Mouse (Mus musculus) MEL (cell line): ENCODE results near the gene Lrrc73. TPM values are rescaled to one million over a fixed set of nuclear protein-coding genes. Genes with fewer than 3 reads are reported as not detected.
A peak's percentile ranks its signal among the peaks of the same experiment; 100 is the strongest.

Experiments
- DNase-seq: peaks from one replicate; pipeline ENCODE4 v3.0.0; 2011; ENCODE audit warnings: low read depth, low spot score
- H3K27ac ChIP-seq: 2 replicates; pipeline ENCODE4 v1.5.1; 2012; ENCODE audit warnings: low read depth, mild to moderate bottlenecking, control low read depth, low read length, moderate library complexity; ENCODE audit not compliant: control insufficient read depth
- H3K27me3 ChIP-seq, 2 experiments: fragments of 150-350 bp in 1 of 2; sonication (generic) in 1 of 2; 2 replicates each; pipeline ENCODE4 v1.6.1; 2012; ENCODE audit warnings: low read length in 2 of 2, mild to moderate bottlenecking in 2 of 2, improper control_type of control experiment in 1 of 2, moderate library complexity in 1 of 2; ENCODE audit not compliant: insufficient read depth in 2 of 2, control insufficient read depth in 1 of 2
- H3K36me3 ChIP-seq, 2 experiments: 2 replicates each; pipeline ENCODE4 v1.6.1; 2012 to 2014; ENCODE audit warnings: low read length in 2 of 2, improper control_type of control experiment in 1 of 2, inconsistent platforms in 1 of 2, mild to moderate bottlenecking in 1 of 2; ENCODE audit not compliant: insufficient read depth in 2 of 2, control insufficient read depth in 1 of 2
- H3K4me1 ChIP-seq, 2 experiments: fragments of 150-350 bp in 1 of 2; sonication (generic) in 1 of 2; 2 replicates each; pipeline ENCODE4 v1.6.1; 2012; ENCODE audit warnings: low read length in 2 of 2, improper control_type of control experiment in 1 of 2, mild to moderate bottlenecking in 1 of 2; ENCODE audit not compliant: insufficient read depth in 2 of 2, control insufficient read depth in 1 of 2
- H3K4me3 ChIP-seq, 2 experiments: fragments of 150-350 bp in 1 of 2; sonication (generic) in 1 of 2; 2 replicates each; pipeline ENCODE4 v1.5.1; 2012; ENCODE audit warnings: low read depth in 2 of 2, low read length in 2 of 2, mild to moderate bottlenecking in 2 of 2, moderate library complexity in 2 of 2, control low read depth in 1 of 2, improper control_type of control experiment in 1 of 2; ENCODE audit not compliant: control insufficient read depth in 1 of 2, insufficient read depth in 1 of 2
- H3K79me2 ChIP-seq: 2 replicates; pipeline ENCODE4 v1.6.1; 2012; ENCODE audit warnings: mild to moderate bottlenecking, low read length, moderate library complexity; ENCODE audit not compliant: control insufficient read depth, poor library complexity, insufficient read depth
- H3K9ac ChIP-seq: 2 replicates; pipeline ENCODE4 v1.6.1; 2012; ENCODE audit warnings: low read depth, mild to moderate bottlenecking, control low read depth, low read length, moderate library complexity; ENCODE audit not compliant: control insufficient read depth, poor library complexity, severe bottlenecking
- H3K9me3 ChIP-seq: fragments of 150-350 bp; sonication (generic); replicated peaks from 2 replicates; pipeline ENCODE4 v1.6.1; 2012; ENCODE audit warnings: mild to moderate bottlenecking, low read length, improper control_type of control experiment, moderate library complexity; ENCODE audit not compliant: insufficient read depth
- BHLHE40 ChIP-seq: IDR thresholded peaks from 2 replicates; pipeline ENCODE4 v1.6.1; 2012; ENCODE audit warnings: low read depth, mild to moderate bottlenecking, inconsistent platforms, low read length, improper control_type of control experiment, borderline replicate concordance
- CHD1 ChIP-seq: IDR thresholded peaks from 2 replicates; pipeline ENCODE4 v1.6.1; 2012; ENCODE audit warnings: low read depth, mild to moderate bottlenecking, inconsistent platforms, low read length, improper control_type of control experiment
- CHD2 ChIP-seq: IDR thresholded peaks from 2 replicates; pipeline ENCODE4 v1.6.1; 2011; ENCODE audit warnings: low read length, improper control_type of control experiment
- E2F4 ChIP-seq: IDR thresholded peaks from 2 replicates; pipeline ENCODE4 v1.6.1; 2011; ENCODE audit warnings: low read depth, low read length, improper control_type of control experiment, borderline replicate concordance
- ELF1 ChIP-seq: IDR thresholded peaks from 2 replicates; pipeline ENCODE4 v1.6.1; 2014; ENCODE audit warnings: low read depth, mild to moderate bottlenecking, inconsistent platforms, low read length, improper control_type of control experiment, moderate library complexity
- GABPA ChIP-seq: IDR thresholded peaks from 2 replicates; pipeline ENCODE4 v1.6.1; 2012; ENCODE audit warnings: low read depth, mild to moderate bottlenecking, inconsistent platforms, low read length, improper control_type of control experiment, moderate library complexity
- GATA1 ChIP-seq: IDR thresholded peaks from 2 replicates; pipeline ENCODE4 v1.6.1; 2011; ENCODE audit warnings: low read depth, low read length, improper control_type of control experiment
- HCFC1 ChIP-seq: IDR thresholded peaks from 2 replicates; pipeline ENCODE4 v1.6.1; 2012; ENCODE audit warnings: low read depth, mild to moderate bottlenecking, inconsistent platforms, low read length, improper control_type of control experiment, moderate library complexity
- JUND ChIP-seq: IDR thresholded peaks from 2 replicates; pipeline ENCODE4 v1.6.1; 2011; ENCODE audit warnings: low read depth, mild to moderate bottlenecking, improper control_type of control experiment, low read length
- KAT2A ChIP-seq: conservative IDR thresholded peaks from 2 replicates; pipeline ENCODE4 v1.6.1; 2012; ENCODE audit warnings: low read depth, low read length, improper control_type of control experiment, inconsistent platforms
- MAX ChIP-seq: IDR thresholded peaks from 2 replicates; pipeline ENCODE4 v1.6.1; 2011; ENCODE audit warnings: low read length, improper control_type of control experiment
- MAZ ChIP-seq: IDR thresholded peaks from 2 replicates; pipeline ENCODE4 v1.6.1; 2012; ENCODE audit warnings: low read depth, mild to moderate bottlenecking, inconsistent platforms, low read length, improper control_type of control experiment
- MEF2A ChIP-seq: IDR thresholded peaks from 2 replicates; pipeline ENCODE4 v1.6.1; 2014; ENCODE audit warnings: low read depth, mild to moderate bottlenecking, inconsistent platforms, low read length, improper control_type of control experiment; ENCODE audit not compliant: poor library complexity, insufficient replicate concordance, severe bottlenecking; ENCODE audit errors: extremely low read depth
- MXI1 ChIP-seq: IDR thresholded peaks from 2 replicates; pipeline ENCODE4 v1.6.1; 2011; ENCODE audit warnings: mild to moderate bottlenecking, low read depth, low read length, improper control_type of control experiment
- MYB ChIP-seq: IDR thresholded peaks from 2 replicates; pipeline ENCODE4 v1.6.1; 2011; ENCODE audit warnings: mild to moderate bottlenecking, low read depth, low read length, improper control_type of control experiment
- NELFE ChIP-seq: IDR thresholded peaks from 2 replicates; pipeline ENCODE4 v1.6.1; 2011; ENCODE audit warnings: low read depth, low read length, improper control_type of control experiment
- POLR2A ChIP-seq, 2 experiments: IDR thresholded peaks; 2 replicates each; pipeline ENCODE4 v1.6.1; 2011 to 2012; ENCODE audit warnings: low read length in 2 of 2, mild to moderate bottlenecking in 2 of 2, control low read depth in 1 of 2, improper control_type of control experiment in 1 of 2, low read depth in 1 of 2, moderate library complexity in 1 of 2; ENCODE audit not compliant: control insufficient read depth in 1 of 2, insufficient read depth in 1 of 2, poor library complexity in 1 of 2
- POLR2AphosphoS2 ChIP-seq: IDR thresholded peaks from 2 replicates; pipeline ENCODE4 v1.6.1; 2011; ENCODE audit warnings: low read length, improper control_type of control experiment
- POLR2AphosphoS5 ChIP-seq: IDR thresholded peaks from 2 replicates; pipeline ENCODE4 v1.6.1; 2012; ENCODE audit warnings: low read depth, borderline replicate concordance, mild to moderate bottlenecking, inconsistent platforms, low read length, moderate library complexity, mixed read lengths
- RAD21 ChIP-seq: IDR thresholded peaks from 2 replicates; pipeline ENCODE4 v1.6.1; 2011; ENCODE audit warnings: mild to moderate bottlenecking, low read depth, low read length, improper control_type of control experiment
- RCOR1 ChIP-seq: IDR thresholded peaks from 2 replicates; pipeline ENCODE4 v1.6.1; 2012; ENCODE audit warnings: low read depth, mild to moderate bottlenecking, inconsistent platforms, low read length, improper control_type of control experiment
- SIN3A ChIP-seq: IDR thresholded peaks from 2 replicates; pipeline ENCODE4 v1.6.1; 2012; ENCODE audit warnings: low read length, improper control_type of control experiment, inconsistent platforms
- SMC3 ChIP-seq: IDR thresholded peaks from 2 replicates; pipeline ENCODE4 v1.6.1; 2011; ENCODE audit warnings: low read depth, low read length, improper control_type of control experiment
- TAL1 ChIP-seq: IDR thresholded peaks from 2 replicates; pipeline ENCODE4 v1.6.1; 2012; ENCODE audit warnings: mild to moderate bottlenecking, inconsistent platforms, low read length, moderate library complexity, mixed read lengths
- TCF12 ChIP-seq: IDR thresholded peaks from 2 replicates; pipeline ENCODE4 v1.6.1; 2014; ENCODE audit warnings: low read depth, mild to moderate bottlenecking, inconsistent platforms, low read length, improper control_type of control experiment, moderate library complexity
- ZC3H11A ChIP-seq: IDR thresholded peaks from 2 replicates; pipeline ENCODE4 v1.6.1; 2012; ENCODE audit warnings: low read depth, mild to moderate bottlenecking, inconsistent platforms, low read length, improper control_type of control experiment
- ZMIZ1 ChIP-seq: IDR thresholded peaks from 2 replicates; pipeline ENCODE4 v1.6.1; 2012; ENCODE audit warnings: low read depth, mild to moderate bottlenecking, inconsistent platforms, low read length, improper control_type of control experiment, moderate library complexity
- ZNF384 ChIP-seq: IDR thresholded peaks from 2 replicates; pipeline ENCODE4 v1.6.1; 2012; ENCODE audit warnings: low read depth, mild to moderate bottlenecking, inconsistent platforms, low read length, improper control_type of control experiment
- polyA plus RNA-seq, 2 experiments: library from polyadenylated mRNA; stranded (reverse) in 1 of 2; unstranded in 1 of 2; fragments of >175 nt in 1 of 2; fragments of >200 nt in 1 of 2; gene quantifications; 2 replicates each; pipeline versions ENCODE4 v1.2.1 to v1.2.4; 2012; ENCODE audit warnings: low replicate concordance in 2 of 2, low read depth in 1 of 2; ENCODE audit not compliant: insufficient read length in 2 of 2, insufficient read depth in 1 of 2, missing spikeins in 1 of 2
- total RNA-seq: library from RNA; depleted of rRNA; stranded (reverse); fragments of 300-350 nt; gene quantifications from 2 replicates; pipeline ENCODE4 v1.2.3, GENCODE M21; 2012

The Lrrc73 gene
- total and polyA plus RNA-seq, 3 experiments: 1.2 to 3.5 TPM; not detected in 1

DNA sequence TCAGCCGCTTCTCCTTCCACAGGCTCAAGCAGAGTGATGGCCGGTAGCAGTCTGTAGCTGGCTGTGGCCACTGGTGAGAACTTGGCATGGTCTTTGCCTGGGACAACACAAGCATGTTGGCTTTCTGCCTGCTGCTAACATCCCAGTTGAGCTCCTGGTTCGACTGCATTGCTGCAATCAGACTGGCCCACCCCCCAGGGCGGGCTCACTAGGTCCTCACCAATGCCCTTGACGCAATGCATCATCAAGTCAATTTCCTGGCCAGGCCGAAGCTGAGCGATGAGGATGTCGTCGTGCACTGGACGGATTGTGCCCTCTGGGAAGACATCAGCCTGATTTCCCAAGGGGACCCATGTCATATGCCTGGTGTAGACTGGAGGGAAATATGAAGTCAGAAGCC, 8.8 kb upstream of the Lrrc73 start:
- Histone ChIP-seq H3K9ac (no peak overlapping the region), H3K9me3 (no peaks in the 10 kb centered on the region), H3K4me3 (no peak overlapping the region), H3K36me3 (peaks cover 8 to 14% of the 10 kb centered on the region in 2 experiments; a peak in 3 of 4 replicates), H3K27me3 (no peaks in the 10 kb centered on the region), H3K4me1 (peaks cover 0 to 13% of the 10 kb centered on the region in 2 experiments; a peak in 2 of 4 replicates), H3K27ac (no peak overlapping the region), H3K79me2 (peaks cover 29% of the 10 kb centered on the region)
- peak; percentile 27 for DNase-seq
- TF ChIP-seq SIN3A (no peak), MEF2A (no peak), TAL1 (no peak), GABPA (no peak), SMC3 (no peak), POLR2A (IDR thresholded peaks at IDR 0.05; ENCODE audit: control insufficient read depth in 1 of 2, insufficient read depth in 1 of 2, low read depth in 1 of 2, low read length in 2 of 2, poor library complexity in 1 of 2) (peak in 1 of 2 experiments; percentile 45; a peak in 1 of 4 replicates), MXI1 (no peak), CHD2 (no peak), MAX (no peak), POLR2AphosphoS2 (peak; percentile 56; the same call in 1 of the 2 replicates)

- Histone ChIP-seq H3K79me2 (peaks cover 29% of the 10 kb centered on the region), H3K9me3 (no peaks in the 10 kb centered on the region), H3K36me3 (peaks cover 3 to 14% of the 10 kb centered on the region in 2 experiments; a peak in 3 of 4 replicates), H3K4me1 (peaks cover 0 to 14% of the 10 kb centered on the region in 2 experiments; a peak in 2 of 4 replicates), H3K4me3 (peak within 1 kb of the TSS; percentile 89 to 91), H3K27me3 (no peaks in the 10 kb centered on the region), H3K27ac (peak within 1 kb of the TSS; percentile 48), H3K9ac (peak within 1 kb of the TSS; percentile 89)
- DNase-seq: peak; percentile 96
- TF ChIP-seq MAZ (no peak; the same call in 1 of the 2 replicates), CHD2 (peak; percentile 98), ZC3H11A (no peak), GATA1 (no peak), ZMIZ1 (peak; percentile 75; the same call in 1 of the 2 replicates), KAT2A (no peak; the same call in 1 of the 2 replicates), BHLHE40 (no peak), POLR2AphosphoS2 (no peak; the same call in 1 of the 2 replicates), RAD21 (no peak), ELF1 (peak; percentile 89), ZNF384 (no peak), TAL1 (no peak), E2F4 (no peak), MXI1 (peak; percentile 69), RCOR1 (no peak), HCFC1 (peak; percentile 89), POLR2AphosphoS5 (0 out of 2 replicates have a peak, but pooled peaks have one; percentile 6), JUND (no peak), MAX (0 out of 2 replicates have a peak, but pooled peaks have one; percentile 43), GABPA (no peak), SMC3 (no peak), POLR2A (IDR thresholded peaks at IDR 0.05; ENCODE audit: control insufficient read depth in 1 of 2, insufficient read depth in 1 of 2, low read depth in 1 of 2, low read length in 2 of 2, poor library complexity in 1 of 2) (peak; percentile 80 to 92), MYB (no peak), TCF12 (peak; percentile 56), NELFE (peak; percentile 91), CHD1 (0 out of 2 replicates have a peak, but pooled peaks have one; percentile 33), MEF2A (no peak)
Measured at GRCm38 (mm10) chr17:46247512-46248188, 5.7 kb upstream of the Lrrc73 start, which contains the start of the genes Polr1c and Yipf3. TSS of gene Polr1c (minus strand) at chr17:46248054. TSS of gene Yipf3 (plus strand) at chr17:46248080.
